Mouse (Mus musculus) adrenal gland, postnatal 4 days (tissue): ENCODE data around the gene Wnt10b. TPM values are rescaled to one million over a fixed set of nuclear protein-coding genes. Genes with fewer than 3 reads are reported as not detected.

Experiments used
- DNase-seq, 2 experiments: peaks; one replicate each; pipeline ENCODE4 v3.0.0; 2021 to 2022; ENCODE audit warnings: low spot score in 2 of 2, mixed read lengths in 2 of 2
- total RNA-seq, 2 experiments: library from RNA; stranded (reverse); gene quantifications; 2 replicates each; pipeline ENCODE4 v1.2.3; 2021

The Wnt10b gene
- total RNA-seq, 2 experiments from 2014 or later: 0.68 to 1.2 TPM

GRCm38 (mm10) chr15:98732006-98732531 is 45.9 kb downstream of the Wnt10b start:
- DNase-seq: no peak

DNA sequence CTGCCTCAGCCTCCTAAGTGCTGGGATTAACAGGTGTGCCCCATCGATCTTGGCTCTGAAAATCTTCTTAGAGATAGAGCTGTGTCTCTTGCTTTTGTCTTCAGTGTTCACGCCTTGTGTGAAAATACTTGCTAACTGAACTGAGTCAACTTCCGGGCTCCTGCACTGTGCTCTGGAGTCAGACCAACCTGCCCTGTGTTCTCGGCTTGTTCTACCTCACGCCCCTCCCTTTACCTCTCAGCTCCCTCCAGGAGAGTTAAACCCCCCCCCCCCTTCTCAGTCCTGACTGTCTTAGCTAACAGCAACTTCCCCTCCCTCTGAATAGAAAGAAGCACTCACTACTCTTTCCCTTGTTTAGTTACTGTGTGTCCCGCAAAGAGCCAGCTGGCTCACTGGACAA is 47.2 kb downstream of the Wnt10b start:
- DNase-seq: no peak

GRCm38 (mm10) chr15:98729791-98730545 is 48.0 kb downstream of the Wnt10b start:
- DNase-seq: no peak

GRCm38 (mm10) chr15:98728366-98728765 is 49.6 kb downstream of the Wnt10b start:
- DNase-seq: no peak

DNA sequence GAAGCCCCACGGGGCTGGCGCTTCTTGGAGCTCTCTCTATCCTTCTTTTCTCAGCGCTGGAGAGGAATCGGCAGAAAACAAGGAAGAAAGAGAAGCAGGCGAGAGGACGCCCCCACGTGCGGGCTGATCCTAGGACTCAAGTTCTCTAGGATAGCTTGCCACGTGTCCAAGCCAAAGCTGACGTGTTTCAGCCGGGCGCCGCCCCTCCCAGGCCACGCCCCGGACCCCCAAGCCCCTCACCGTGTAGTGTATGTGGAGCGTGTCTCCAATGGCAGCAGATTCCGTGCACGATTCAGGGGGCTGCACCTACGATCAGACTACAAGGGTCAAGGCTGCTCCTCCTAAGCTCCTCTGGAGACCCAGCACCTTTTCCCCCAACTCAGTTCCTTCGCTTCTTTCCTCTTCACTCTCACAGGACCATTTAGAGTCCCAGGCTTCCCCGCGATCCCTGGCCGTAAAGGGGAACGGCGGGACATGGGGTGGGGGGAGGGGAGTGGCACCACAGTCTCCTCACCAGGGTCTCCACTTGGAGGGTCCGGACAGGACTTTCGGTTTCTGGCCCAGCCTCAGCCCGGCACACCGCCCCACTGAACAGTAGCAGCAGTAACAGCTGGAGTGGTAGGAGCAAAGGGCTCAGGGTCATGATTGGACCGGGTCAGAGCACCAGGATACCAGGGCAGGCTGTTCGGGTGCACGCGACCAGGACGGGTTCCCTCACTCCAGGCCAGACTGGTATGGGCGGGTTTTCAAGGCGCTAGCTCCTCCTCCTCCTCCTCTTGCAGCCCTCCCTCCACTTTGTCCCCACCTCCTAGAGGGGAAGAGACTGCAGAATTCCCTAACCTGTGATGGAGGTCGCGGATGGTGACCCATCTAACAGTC is 50.3 kb downstream of the Wnt10b start, which contains the start of gene Fkbp11:
TSS of gene Fkbp11 (minus strand) at position 756 of the 879 bp plus-strand sequence.
- peak in 1 of 2 experiments; percentile 51 for DNase-seq

- DNase-seq: no peak
These were observed 51.2 kb downstream of the Wnt10b start for GRCm38 (mm10) chr15:98726746-98727145.

GRCm38 (mm10) chr15:98726079-98726478 is 51.9 kb downstream of the Wnt10b start:
- no peak for DNase-seq

DNA sequence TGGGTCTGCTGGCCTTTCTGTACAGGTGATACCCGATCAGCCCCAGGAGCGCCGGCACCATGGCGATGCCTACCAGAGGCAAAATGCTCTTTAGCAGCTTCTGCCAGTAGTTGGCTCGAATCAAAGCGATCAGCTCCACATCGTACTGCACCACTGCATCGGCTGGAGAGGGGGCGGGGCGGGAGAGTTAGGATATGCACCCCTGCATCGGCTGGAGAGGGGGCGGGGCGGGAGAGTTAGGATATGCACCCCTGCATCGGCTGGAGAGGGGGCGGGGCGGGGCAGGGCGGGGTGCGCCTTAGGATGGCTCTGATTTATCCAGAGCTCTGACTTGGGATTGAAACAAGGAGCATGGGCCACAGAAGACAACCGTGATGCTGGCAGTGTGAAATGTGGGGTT is 53.5 kb downstream of the Wnt10b start:
- no peak for DNase-seq

- no peak for DNase-seq
These were observed 55.1 kb downstream of the Wnt10b start for GRCm38 (mm10) chr15:98722854-98723253.

- DNase-seq: no peak
These were observed 55.8 kb downstream of the Wnt10b start for GRCm38 (mm10) chr15:98722191-98722590.

Other genes with a start within 250 kb of the Wnt10b start
- gene Kansl2, start 243.9 kb downstream of the Wnt10b start, total RNA-seq: 10 to 100 TPM; 85.3 to 94.8 TPM
- 10 to 100 TPM; 52.8 to 65.1 TPM for gene Ccnt1, start 207.2 kb downstream of the Wnt10b start, total RNA-seq
- gene 4930415O20Rik, start 207.1 kb downstream of the Wnt10b start, total RNA-seq: under 1 TPM in 1 of 2 experiments, not detected in 1; 0.62 TPM
- gene Adcy6, start 168.1 kb downstream of the Wnt10b start, total RNA-seq: 10 to 100 TPM; 78.0 to 83.3 TPM
- 10 to 100 TPM; 28.6 to 34.5 TPM for gene Cacnb3, start 147.3 kb downstream of the Wnt10b start, total RNA-seq
- 10 to 100 TPM; 76.4 to 85.9 TPM for gene Ddx23, start 115.3 kb downstream of the Wnt10b start, total RNA-seq
- gene Rnd1, start 100.7 kb downstream of the Wnt10b start, total RNA-seq: 1 to 10 TPM; 1.1 to 1.9 TPM
- under 1 TPM; 0.48 to 0.87 TPM for gene Ccdc65, start 69.9 kb downstream of the Wnt10b start, total RNA-seq
- gene Fkbp11, start 50.0 kb downstream of the Wnt10b start, total RNA-seq: 10 to 100 TPM; 15.9 to 19.1 TPM
- gene Arf3, start 14.9 kb downstream of the Wnt10b start, total RNA-seq: 100 to 1,000 TPM; 124 to 135 TPM
- not detected for gene Wnt1, start 11.7 kb upstream of the Wnt10b start, total RNA-seq
- 1 to 10 TPM in 1 of 2 experiments, under 1 TPM in 1; 0.76 to 4.2 TPM for gene Ddn, start 31.3 kb upstream of the Wnt10b start, total RNA-seq
- gene Prkag1, start 53.4 kb upstream of the Wnt10b start, total RNA-seq: 10 to 100 TPM; 66.4 to 68.2 TPM
- gene Kmt2d, start 93.1 kb upstream of the Wnt10b start, total RNA-seq: 10 to 100 TPM; 68.9 to 71.5 TPM
- gene Rhebl1, start 116.4 kb upstream of the Wnt10b start, total RNA-seq: 1 to 10 TPM; 3.9 to 6.2 TPM
- 1 to 10 TPM; 2.1 to 2.9 TPM for gene Dhh, start 120.4 kb upstream of the Wnt10b start, total RNA-seq
- gene Lmbr1l, start 140.1 kb upstream of the Wnt10b start, total RNA-seq: 10 to 100 TPM; 41.5 to 45.9 TPM
- 100 to 1,000 TPM; 512 to 526 TPM for gene Tuba1b, start 156.4 kb upstream of the Wnt10b start, total RNA-seq
- gene Gm49450, start 175.4 kb upstream of the Wnt10b start, total RNA-seq: not detected
- gene Tuba1a, start 175.6 kb upstream of the Wnt10b start, total RNA-seq: 100 to 1,000 TPM; 323 to 446 TPM